In genomic region chr14:55946269-55946969, GRCm38 (mm10) we compare ENCODE assay signal across 21 mouse cellular contexts. TPM values are rescaled to one million over a fixed set of nuclear protein-coding genes. Genes with fewer than 3 reads are reported as not detected.
DNase-seq lines count a peak whose midpoint lies in the region; ATAC-seq and TF ChIP-seq lines count a peak whose summit lies in the region.
"Had no signal": no experiment of that assay in that cellular context is flagged by ENCODE, and none has a peak within 500 bp of the region (broad histone marks: within the 10 kb centered on the region; RNA-seq: fewer than 3 reads in every experiment).

No protein-coding gene starts in this region.

- no peaks in the 10 kb centered on the region for H3K36me3 ChIP-seq in hindbrain, postnatal 0 days (ENCODE audit: insufficient read depth, low read length)
- no peaks in the 10 kb centered on the region for H3K36me3 ChIP-seq in hindbrain, embryonic 11.5 days (ENCODE audit: control insufficient read depth, insufficient read depth, low read length)
- H3K36me3 ChIP-seq: forebrain, embryonic 15.5 days; liver, embryonic 13.5 days had no signal

- no peak for TF ChIP-seq CTCF in hindbrain, postnatal 0 days (IDR thresholded peaks at IDR 0.05; ENCODE audit: low read depth)

- no peaks in the 10 kb centered on the region for H3K9me3 ChIP-seq in hindbrain, postnatal 0 days (ENCODE audit: low read length)
- H3K9me3 ChIP-seq in hindbrain, embryonic 11.5 days (ENCODE audit: control insufficient read depth, low read length), result no peaks in the 10 kb centered on the region
- H3K9me3 ChIP-seq: forebrain, embryonic 15.5 days; liver, embryonic 13.5 days had no signal

- ATAC-seq in hindbrain, postnatal 0 days, result no peak
- no peak for ATAC-seq in hindbrain, embryonic 11.5 days (ENCODE audit: low FRiP score)
- ATAC-seq in monocyte, adult 5-6 weeks (replicated peaks; ENCODE audit: insufficient number of reproducible peaks, low FRiP score, low TSS enrichment, poor library complexity, severe bottlenecking), result peak; percentile 36
- ATAC-seq: forebrain, embryonic 15.5 days had no signal

- H3K4me1 ChIP-seq in hindbrain, postnatal 0 days (ENCODE audit: insufficient read depth, low read length), result no peaks in the 10 kb centered on the region
- no peaks in the 10 kb centered on the region for H3K4me1 ChIP-seq in hindbrain, embryonic 11.5 days (replicated peaks; ENCODE audit: control insufficient read depth, insufficient read depth, low read length)
- H3K4me1 ChIP-seq: forebrain, embryonic 15.5 days had no signal

- H3K9ac ChIP-seq in hindbrain, postnatal 0 days (replicated peaks; ENCODE audit: low read length), result no peak overlapping the region
- no peak overlapping the region for H3K9ac ChIP-seq in hindbrain, embryonic 11.5 days (ENCODE audit: low read depth, low read length)
- H3K9ac ChIP-seq: forebrain, embryonic 15.5 days; liver, embryonic 13.5 days had no signal

- WGBS in hindbrain, postnatal 0 days, result 86% methylated on average over 2 of the region's 2 CpGs
- WGBS in hindbrain, embryonic 11.5 days, result 72% methylated on average over 2 of the region's 2 CpGs

- H3K27me3 ChIP-seq in hindbrain, postnatal 0 days (ENCODE audit: insufficient read depth, low read length), result no peaks in the 10 kb centered on the region
- H3K27me3 ChIP-seq in hindbrain, embryonic 11.5 days (ENCODE audit: control insufficient read depth, insufficient read depth, low read length), result no peaks in the 10 kb centered on the region
- H3K27me3 ChIP-seq: forebrain, embryonic 15.5 days; liver, embryonic 13.5 days had no signal

- H3K4me3 ChIP-seq in hindbrain, postnatal 0 days (ENCODE audit: low read length), result no peak overlapping the region
- H3K4me3 ChIP-seq in hindbrain, embryonic 11.5 days (ENCODE audit: low read depth, low read length), result no peak overlapping the region
- H3K4me3 ChIP-seq: forebrain, embryonic 15.5 days; gastrocnemius, adult 2 months; liver, embryonic 13.5 days had no signal

- H3K4me2 ChIP-seq in hindbrain, postnatal 0 days (ENCODE audit: low read depth, low read length), result no peak overlapping the region
- no peak overlapping the region for H3K4me2 ChIP-seq in hindbrain, embryonic 11.5 days (replicated peaks; ENCODE audit: low read depth, low read length)
- H3K4me2 ChIP-seq: forebrain, embryonic 15.5 days; liver, embryonic 13.5 days had no signal

- peak; percentile 1 for DNase-seq in hindbrain, postnatal 0 days (ENCODE audit: low spot score)
- DNase-seq in hindbrain, embryonic 11.5 days (ENCODE audit: low spot score), result no peak
- DNase-seq in CD4-positive helper T cell, adult 2 months (ENCODE audit: low read depth, low spot score), result peak; percentile 23
- peak; percentile 26 for DNase-seq in adipocyte (ENCODE audit: low spot score)
- no peak for DNase-seq in urinary bladder, postnatal 4 days (ENCODE audit: low spot score in 2 of 2)
- DNase-seq in urinary bladder, postnatal 10 days (ENCODE audit: low spot score), result no peak
- DNase-seq: adrenal gland, postnatal 10 days; cerebellum, adult 8-10 months; embryo, embryonic 11 days; gastrocnemius, adult 2 months; liver, embryonic 13.5 days; thymus, adult 2 months had no signal

- no peak overlapping the region for H3K27ac ChIP-seq in hindbrain, postnatal 0 days
- no peak overlapping the region for H3K27ac ChIP-seq in hindbrain, embryonic 11.5 days (ENCODE audit: low read depth, low read length)
- H3K27ac ChIP-seq: forebrain, embryonic 15.5 days; gastrocnemius, adult 2 months; liver, embryonic 13.5 days had no signal

RNA-seq across cellular contexts. Expression of gene Cma1, which starts 1.9 kb away (rescaled TPM):
- 0.21 and 1.6 TPM in 2 replicates for total RNA-seq in hindbrain, postnatal 0 days (2014; rRNA removed)
- polyA plus RNA-seq in hindbrain, postnatal 0 days (2015; fragmentation: Nextera tagmentation; extraction: Ambion mirVana), result 0.88 and 1.3 TPM in 2 replicates
- not detected in 2 replicates for polyA plus RNA-seq in hindbrain, embryonic 11.5 days (2014; fragmentation: Nextera tagmentation; extraction: Ambion mirVana)
- 136 to 337 TPM (median 173 TPM) in 3 replicates for total RNA-seq in monocyte, adult 5-6 weeks (2017)
- total RNA-seq: left cerebral cortex, adult 18-20 months had no signal
- polyA plus RNA-seq: forebrain, embryonic 15.5 days; limb, embryonic 11.5 days; neural tube, embryonic 14.5 days had no signal

RNA-seq across cellular contexts. Expression of gene Cma2, which starts 4.4 kb away (rescaled TPM):
- not detected in 2 replicates for total RNA-seq in hindbrain, postnatal 0 days (2014; rRNA removed)
- polyA plus RNA-seq in hindbrain, postnatal 0 days (2015; fragmentation: Nextera tagmentation; extraction: Ambion mirVana), result not detected in 2 replicates
- not detected in 2 replicates for polyA plus RNA-seq in hindbrain, embryonic 11.5 days (2014; fragmentation: Nextera tagmentation; extraction: Ambion mirVana)
- not detected in 3 replicates for total RNA-seq in monocyte, adult 5-6 weeks (2017)
- total RNA-seq: adrenal gland, postnatal 10 days; left cerebral cortex, adult 18-20 months; midbrain, postnatal 0 days had no signal
- polyA plus RNA-seq: forebrain, embryonic 15.5 days; intestine, embryonic 14.5 days; kidney, embryonic 14.5 days; large intestine, adult 2 months; limb, embryonic 11.5 days; liver, embryonic 13.5 days; midbrain, postnatal 0 days; neural tube, embryonic 14.5 days had no signal

RNA-seq across cellular contexts. Expression of gene Sdr39u1, which starts 46.3 kb away (rescaled TPM):
- total RNA-seq in hindbrain, postnatal 0 days (2014; rRNA removed), result 120 and 138 TPM in 2 replicates
- 134 and 136 TPM in 2 replicates for polyA plus RNA-seq in hindbrain, postnatal 0 days (2015; fragmentation: Nextera tagmentation; extraction: Ambion mirVana)
- polyA plus RNA-seq in hindbrain, embryonic 11.5 days (2014; fragmentation: Nextera tagmentation; extraction: Ambion mirVana), result 39.7 and 41.9 TPM in 2 replicates
- 3.1 to 12.3 TPM (median 6.2 TPM) in 3 replicates for total RNA-seq in monocyte, adult 5-6 weeks (2017)

Comparison
In these comparisons a context has a peak if more than half of its experiments do, and no peak if none do; other contexts are left out.
1. DNase-seq: peak in hindbrain, postnatal 0 days (single experiment), CD4-positive helper T cell, adult 2 months (single experiment) and adipocyte (single experiment); none in hindbrain, embryonic 11.5 days (single experiment), urinary bladder, postnatal 4 days (0 of 2) and urinary bladder, postnatal 10 days (single experiment).
2. RNA of gene Cma1, which starts 1.9 kb away (total RNA-seq): 136 to 337 TPM in monocyte, adult 5-6 weeks; 0.21 to 1.6 TPM in hindbrain, postnatal 0 days; every median in the first group is over 10 times any median in the second.